Mouse (Mus musculus) midbrain, embryonic 15.5 days (tissue): ENCODE results near the gene Nckap5l. TPM values are rescaled to one million over a fixed set of nuclear protein-coding genes. Genes with fewer than 3 reads are reported as not detected.
A peak's percentile ranks its signal among the peaks of the same experiment; 100 is the strongest.

Source experiments
- ATAC-seq: fragments of 200-750 bp; cut with Nextera tagmentation; replicated peaks from 2 replicates; pipeline ENCODE4 v1.8.0; 2017; ENCODE audit warnings: moderate TSS enrichment
- H3K27ac ChIP-seq: fragments of 300-500 bp; sonication (generic); 2 replicates; pipeline ENCODE4 v1.5.1; 2015; ENCODE audit warnings: mild to moderate bottlenecking, inconsistent platforms
- H3K27me3 ChIP-seq: fragments of 300-500 bp; sonication (generic); replicated peaks from 2 replicates; pipeline ENCODE4 v1.6.1; 2015; ENCODE audit warnings: inconsistent platforms
- H3K36me3 ChIP-seq: fragments of 300-500 bp; sonication (generic); replicated peaks from 2 replicates; pipeline ENCODE4 v1.6.1; 2015; ENCODE audit warnings: inconsistent platforms
- H3K4me1 ChIP-seq: fragments of 300-500 bp; sonication (generic); 2 replicates; pipeline ENCODE4 v1.6.1; 2015; ENCODE audit warnings: inconsistent platforms
- H3K4me2 ChIP-seq: fragments of 300-500 bp; sonication (generic); 2 replicates; pipeline ENCODE4 v1.6.1; 2015; ENCODE audit warnings: inconsistent platforms, mild to moderate bottlenecking, moderate library complexity
- H3K4me3 ChIP-seq: fragments of 300-500 bp; sonication (generic); 2 replicates; pipeline ENCODE4 v1.5.1; 2015; ENCODE audit warnings: mild to moderate bottlenecking, inconsistent platforms
- H3K9ac ChIP-seq: fragments of 300-500 bp; sonication (generic); 2 replicates; pipeline ENCODE4 v1.6.1; 2015; ENCODE audit warnings: mild to moderate bottlenecking, inconsistent platforms
- H3K9me3 ChIP-seq: fragments of 300-500 bp; sonication (generic); 2 replicates; pipeline ENCODE4 v1.6.1; 2016; ENCODE audit warnings: inconsistent platforms
- WGBS: fragments of 180-500 bp; shearing (Covaris S2); methylation state at CpG from one replicate; pipeline ENCODE4 v1.1.7; 2015; ENCODE audit warnings: mixed read lengths; 5-methylcytosine and 5-hydroxymethylcytosine counted together
- polyA plus RNA-seq: library from polyadenylated mRNA; unstranded; fragments of >200 nt; fragmentation: Nextera tagmentation; extraction: Ambion mirVana; gene quantifications from 2 replicates; pipeline ENCODE4 v1.2.1, GENCODE M21; 2015

Nckap5l gene
- polyA plus RNA-seq, 1 experiment from 2014 or later = 15.6 TPM

- no peak for ATAC-seq
- 71% methylated on average over 6 of the region's 6 CpGs for WGBS
- H3K27me3 ChIP-seq = no peaks in the 10 kb centered on the region
- no peak overlapping the region for H3K4me2 ChIP-seq
- H3K9me3 ChIP-seq = no peaks in the 10 kb centered on the region
- H3K4me1 ChIP-seq = no peaks in the 10 kb centered on the region
- no peak overlapping the region for H3K4me3 ChIP-seq
- H3K36me3 ChIP-seq = no peaks in the 10 kb centered on the region
- no peak overlapping the region for H3K9ac ChIP-seq
- H3K27ac ChIP-seq = no peak overlapping the region
These were observed 27.2 kb upstream of the Nckap5l start for GRCm38 (mm10) chr15:99484745-99485144.

DNA sequence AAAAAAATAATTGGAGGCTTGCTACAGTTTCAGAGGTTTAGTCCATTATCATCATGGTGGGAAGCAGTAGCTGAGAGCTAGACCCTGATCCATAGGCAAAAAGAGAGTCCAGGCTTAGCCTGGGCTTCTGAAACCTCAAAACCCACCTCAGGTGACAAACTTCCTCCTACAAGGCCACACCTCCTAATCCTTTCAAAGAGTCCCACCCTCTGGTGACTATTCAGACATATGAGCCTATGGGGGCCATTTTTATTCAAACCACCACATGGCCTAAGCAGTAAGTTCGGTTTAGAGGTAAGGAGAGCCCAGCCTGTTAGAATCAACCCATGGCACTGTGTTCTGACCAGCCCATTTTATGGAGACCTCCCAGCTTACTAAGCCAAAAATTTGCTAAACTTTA lies 18.3 kb upstream of the Nckap5l start:
- H3K9me3 ChIP-seq = no peaks in the 10 kb centered on the region
- WGBS = 73% methylated on average over 1 of the region's 1 CpGs
- peaks cover 18% of the 10 kb centered on the region for H3K4me1 ChIP-seq
- no peaks in the 10 kb centered on the region for H3K27me3 ChIP-seq
- no peak for ATAC-seq
- no peaks in the 10 kb centered on the region for H3K36me3 ChIP-seq
- H3K27ac ChIP-seq = no peak overlapping the region
- no peak overlapping the region for H3K4me2 ChIP-seq
- H3K9ac ChIP-seq = no peak overlapping the region
- H3K4me3 ChIP-seq = no peak overlapping the region

- peak within 1 kb of the TSS; percentile 85 for H3K4me3 ChIP-seq
- H3K27ac ChIP-seq = peak within 1 kb of the TSS; percentile 86
- H3K9ac ChIP-seq = peak within 1 kb of the TSS; percentile 78
- peak within 1 kb of the TSS; percentile 82 for H3K4me2 ChIP-seq
- 1% methylated on average over 26 of the region's 26 CpGs for WGBS
- no peaks in the 10 kb centered on the region for H3K27me3 ChIP-seq
- ATAC-seq = peak; percentile 89
- peaks cover 21% of the 10 kb centered on the region for H3K4me1 ChIP-seq
- H3K36me3 ChIP-seq = no peaks in the 10 kb centered on the region
- no peaks in the 10 kb centered on the region for H3K9me3 ChIP-seq
These were observed 17.0 kb upstream of the Nckap5l start, which contains the start of gene Bcdin3d for GRCm38 (mm10) chr15:99474576-99474926. TSS of gene Bcdin3d (minus strand) at chr15:99474730.

GRCm38 (mm10) chr15:99473801-99474575 lies 16.4 kb upstream of the Nckap5l start:
- peak overlapping the region; percentile 86 for H3K27ac ChIP-seq
- H3K9me3 ChIP-seq = no peaks in the 10 kb centered on the region
- WGBS = 6% methylated on average over 38 of the region's 38 CpGs
- H3K4me1 ChIP-seq = peaks cover 21% of the 10 kb centered on the region
- H3K4me2 ChIP-seq = peak overlapping the region; percentile 82
- no peaks in the 10 kb centered on the region for H3K27me3 ChIP-seq
- H3K9ac ChIP-seq = peak overlapping the region; percentile 78
- peak; percentile 81 for ATAC-seq
- no peaks in the 10 kb centered on the region for H3K36me3 ChIP-seq
- H3K4me3 ChIP-seq = peak overlapping the region; percentile 85

- Histone ChIP-seq H3K27me3 (no peaks in the 10 kb centered on the region), H3K4me2 (peak overlapping the region; percentile 82; the same call in 1 of the 2 replicates), H3K27ac (no peak overlapping the region), H3K9ac (no peak overlapping the region), H3K4me3 (no peak overlapping the region), H3K9me3 (no peaks in the 10 kb centered on the region), H3K4me1 (peaks cover 21% of the 10 kb centered on the region), H3K36me3 (no peaks in the 10 kb centered on the region)
- no peak for ATAC-seq
- 90% methylated on average over 7 of the region's 7 CpGs for WGBS
These were observed 15.4 kb upstream of the Nckap5l start for GRCm38 (mm10) chr15:99472972-99473371.

GRCm38 (mm10) chr15:99471677-99472063 lies 14.1 kb upstream of the Nckap5l start:
- Histone ChIP-seq H3K36me3 (no peaks in the 10 kb centered on the region), H3K9ac (no peak overlapping the region)

GRCm38 (mm10) chr15:99470971-99471676 lies 13.6 kb upstream of the Nckap5l start:
- H3K4me1 ChIP-seq = peaks cover 21% of the 10 kb centered on the region
- H3K4me3 ChIP-seq = no peak overlapping the region
- WGBS = 58% methylated on average over 17 of the region's 17 CpGs
- no peak overlapping the region for H3K9ac ChIP-seq
- H3K36me3 ChIP-seq = no peaks in the 10 kb centered on the region
- H3K9me3 ChIP-seq = no peaks in the 10 kb centered on the region
- peak overlapping the region; percentile 13; the same call in 1 of the 2 replicates for H3K27ac ChIP-seq
- H3K4me2 ChIP-seq = peak overlapping the region; percentile 22; the same call in 1 of the 2 replicates
- H3K27me3 ChIP-seq = no peaks in the 10 kb centered on the region
- ATAC-seq = no peak

More at GRCm38 (mm10) chr15:99471677-99472063, 14.1 kb upstream of the Nckap5l start:
- no peak for ATAC-seq
- no peaks in the 10 kb centered on the region for H3K9me3 ChIP-seq
- peaks cover 21% of the 10 kb centered on the region for H3K4me1 ChIP-seq
- no peak overlapping the region for H3K4me3 ChIP-seq
- H3K27me3 ChIP-seq = no peaks in the 10 kb centered on the region
- WGBS = 82% methylated on average over 14 of the region's 14 CpGs
- H3K27ac ChIP-seq = no peak overlapping the region
- no peak overlapping the region for H3K4me2 ChIP-seq

GRCm38 (mm10) chr15:99470224-99470761 lies 12.7 kb upstream of the Nckap5l start:
- no peak overlapping the region for H3K4me2 ChIP-seq
- H3K9ac ChIP-seq = no peak overlapping the region
- H3K27me3 ChIP-seq = no peaks in the 10 kb centered on the region
- H3K9me3 ChIP-seq = no peaks in the 10 kb centered on the region
- ATAC-seq = no peak
- H3K4me3 ChIP-seq = no peak overlapping the region
- H3K27ac ChIP-seq = peak overlapping the region; percentile 13; the same call in 1 of the 2 replicates
- H3K4me1 ChIP-seq = peaks cover 21% of the 10 kb centered on the region
- H3K36me3 ChIP-seq = no peaks in the 10 kb centered on the region
- WGBS = 91% methylated on average over 31 of the region's 31 CpGs

- no peaks in the 10 kb centered on the region for H3K9me3 ChIP-seq
- no peak for ATAC-seq
- WGBS = 97% methylated on average over 4 of the region's 4 CpGs
- H3K27me3 ChIP-seq = no peaks in the 10 kb centered on the region
- H3K4me3 ChIP-seq = no peak overlapping the region
- H3K27ac ChIP-seq = no peak overlapping the region
- H3K4me1 ChIP-seq = peaks cover 18% of the 10 kb centered on the region
- no peak overlapping the region for H3K4me2 ChIP-seq
- no peaks in the 10 kb centered on the region for H3K36me3 ChIP-seq
- H3K9ac ChIP-seq = no peak overlapping the region
These were observed 12.2 kb upstream of the Nckap5l start for GRCm38 (mm10) chr15:99469736-99470135.

- no peaks in the 10 kb centered on the region for H3K9me3 ChIP-seq
- ATAC-seq = no peak
- H3K36me3 ChIP-seq = no peaks in the 10 kb centered on the region
- H3K27me3 ChIP-seq = no peaks in the 10 kb centered on the region
- no peak overlapping the region for H3K9ac ChIP-seq
- no peak overlapping the region for H3K4me3 ChIP-seq
- no peak overlapping the region for H3K27ac ChIP-seq
- H3K4me2 ChIP-seq = no peak overlapping the region
- H3K4me1 ChIP-seq = peaks cover 16% of the 10 kb centered on the region
- WGBS = 42% methylated on average over 3 of the region's 3 CpGs
These were observed 11.5 kb upstream of the Nckap5l start for GRCm38 (mm10) chr15:99469067-99469466.

DNA sequence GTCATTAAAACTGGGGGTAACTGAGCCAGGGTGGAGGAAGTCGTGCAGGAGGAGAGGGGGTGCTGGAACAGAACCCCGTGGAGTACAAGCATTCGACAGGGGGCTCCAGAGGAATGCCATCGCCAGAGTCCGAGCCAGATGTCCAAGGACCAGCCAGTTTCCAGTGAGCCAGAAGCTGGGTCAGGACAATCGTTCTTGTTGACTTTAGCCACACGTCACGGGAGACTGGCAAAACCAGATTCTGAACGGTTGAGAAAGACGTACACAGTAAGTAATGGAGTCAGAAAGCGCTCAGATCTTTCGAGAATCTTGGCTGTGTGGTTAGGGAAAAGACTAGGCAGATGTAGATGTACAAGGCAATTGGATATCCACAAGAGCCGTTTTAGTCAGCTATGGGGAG lies 5.6 kb upstream of the Nckap5l start:
- Histone ChIP-seq H3K36me3 (no peaks in the 10 kb centered on the region), H3K4me3 (no peak overlapping the region), H3K9ac (no peak overlapping the region), H3K27ac (no peak overlapping the region), H3K4me2 (no peak overlapping the region), H3K27me3 (no peaks in the 10 kb centered on the region), H3K9me3 (no peaks in the 10 kb centered on the region), H3K4me1 (peaks cover 6% of the 10 kb centered on the region)
- 78% methylated on average over 13 of the region's 13 CpGs for WGBS
- ATAC-seq = no peak

GRCm38 (mm10) chr15:99456963-99457605 lies 464 bp downstream of the Nckap5l start:
- Histone ChIP-seq H3K27me3 (no peaks in the 10 kb centered on the region), H3K9ac (peak overlapping the region; percentile 82), H3K4me2 (peak overlapping the region; percentile 89), H3K27ac (peak overlapping the region; percentile 85), H3K4me1 (peaks cover 36% of the 10 kb centered on the region), H3K9me3 (no peaks in the 10 kb centered on the region), H3K36me3 (no peaks in the 10 kb centered on the region), H3K4me3 (peak overlapping the region; percentile 78)
- WGBS = under 1% methylated on average over 43 of the region's 43 CpGs
- ATAC-seq = peak; percentile 82
